Mouse (Mus musculus): ENCODE data around the gene Tmc3. TPM values are rescaled to one million over a fixed set of nuclear protein-coding genes. Genes with fewer than 3 reads are reported as not detected.
A peak's percentile ranks its signal among the peaks of the same experiment; 100 is the strongest.

The Tmc3 gene
- not detected in 2 replicates for polyA plus RNA-seq (2012; ENCODE audit: insufficient read depth, insufficient read length, missing spikeins)

DNA sequence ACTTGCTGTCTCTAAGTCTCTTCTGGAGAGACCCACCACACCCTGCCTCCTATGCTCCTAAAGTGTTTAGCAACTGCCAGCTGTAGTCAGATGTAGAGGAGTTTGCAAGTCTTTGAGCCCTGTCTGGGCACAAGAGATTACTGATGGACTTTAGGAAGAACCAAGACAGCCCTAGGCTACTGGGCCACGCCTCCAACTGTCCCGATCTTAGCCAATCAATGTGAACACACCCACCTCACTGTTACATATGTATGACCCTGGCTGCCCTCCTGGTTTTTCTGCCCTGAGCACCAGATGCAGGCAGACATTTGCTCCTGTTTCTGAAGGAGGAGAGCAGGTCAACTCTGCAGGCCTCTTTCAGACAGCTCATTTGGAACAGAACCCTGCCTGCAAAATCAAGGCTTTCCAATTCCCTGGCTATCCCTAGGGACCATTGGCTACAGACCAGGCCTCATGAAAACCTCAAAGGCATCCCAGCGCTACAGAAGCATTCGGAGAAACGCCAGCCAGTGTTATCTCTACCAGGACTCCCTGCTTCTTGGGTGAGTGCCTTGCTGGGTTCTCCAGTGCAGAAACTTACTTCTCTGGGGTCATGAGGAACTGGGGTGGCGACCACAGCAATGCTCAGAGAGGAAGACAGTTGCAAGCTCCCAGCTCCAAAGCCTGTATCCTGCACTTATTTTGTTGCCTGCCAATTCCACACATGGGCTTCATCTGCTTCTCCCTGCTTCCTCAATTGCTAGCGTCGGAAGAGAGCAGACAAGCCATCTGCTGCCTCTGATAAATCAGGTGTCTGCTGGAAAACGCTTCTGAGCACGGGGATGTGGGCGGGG, at the start of gene Tmc3:
Tmc3 (plus strand) TSS at position 289 of the 833 bp plus-strand sequence.
- Histone ChIP-seq H3K27ac (replicated peaks; ENCODE audit: low read depth, low read length) (no peak within 1 kb of the TSS), H3K4me1 (ENCODE audit: control insufficient read depth, insufficient read depth, insufficient read length, low read length) (peaks cover 3% of the 10 kb centered on the region; the same call in 1 of the 2 replicates), H3K4me3 (ENCODE audit: insufficient read depth, low read depth, low read length) (no peak within 1 kb of the TSS)

DNA sequence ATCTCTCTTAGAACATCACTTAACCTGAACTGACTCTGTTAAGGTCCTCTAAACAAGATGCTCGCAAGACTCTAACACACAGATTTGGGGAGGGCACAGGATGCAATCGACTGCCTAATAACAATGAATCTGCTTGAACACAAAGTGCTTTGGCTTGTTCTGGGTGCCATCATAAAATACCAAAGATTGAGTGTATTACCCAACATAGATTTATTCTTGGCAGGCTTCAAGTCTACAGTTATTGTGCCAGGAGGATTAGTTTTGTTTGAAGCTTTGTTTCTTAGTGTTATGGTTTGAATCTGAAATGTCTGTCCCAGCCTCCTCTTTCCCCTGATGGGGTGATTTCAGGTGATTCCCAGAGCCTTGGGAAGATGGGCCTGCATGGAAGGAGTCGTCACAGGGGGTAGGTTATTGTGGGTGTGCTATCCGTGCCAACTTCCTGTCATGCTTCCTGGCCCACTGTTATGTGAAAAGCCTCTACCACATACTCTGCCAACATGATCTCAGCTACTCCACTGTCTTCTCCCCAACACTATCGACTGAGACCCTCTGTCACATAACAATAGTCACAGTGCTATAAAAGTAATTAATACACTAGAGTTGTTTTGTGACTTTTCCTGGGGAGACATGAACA, 43.1 kb upstream of the Tmc3 start:
- no peak overlapping the region for H3K4me3 ChIP-seq (ENCODE audit: insufficient read depth, low read depth, low read length)
- H3K27ac ChIP-seq (replicated peaks; ENCODE audit: low read depth, low read length), result no peak overlapping the region
- H3K4me1 ChIP-seq (ENCODE audit: control insufficient read depth, insufficient read depth, insufficient read length, low read length), result no peaks in the 10 kb centered on the region

DNA sequence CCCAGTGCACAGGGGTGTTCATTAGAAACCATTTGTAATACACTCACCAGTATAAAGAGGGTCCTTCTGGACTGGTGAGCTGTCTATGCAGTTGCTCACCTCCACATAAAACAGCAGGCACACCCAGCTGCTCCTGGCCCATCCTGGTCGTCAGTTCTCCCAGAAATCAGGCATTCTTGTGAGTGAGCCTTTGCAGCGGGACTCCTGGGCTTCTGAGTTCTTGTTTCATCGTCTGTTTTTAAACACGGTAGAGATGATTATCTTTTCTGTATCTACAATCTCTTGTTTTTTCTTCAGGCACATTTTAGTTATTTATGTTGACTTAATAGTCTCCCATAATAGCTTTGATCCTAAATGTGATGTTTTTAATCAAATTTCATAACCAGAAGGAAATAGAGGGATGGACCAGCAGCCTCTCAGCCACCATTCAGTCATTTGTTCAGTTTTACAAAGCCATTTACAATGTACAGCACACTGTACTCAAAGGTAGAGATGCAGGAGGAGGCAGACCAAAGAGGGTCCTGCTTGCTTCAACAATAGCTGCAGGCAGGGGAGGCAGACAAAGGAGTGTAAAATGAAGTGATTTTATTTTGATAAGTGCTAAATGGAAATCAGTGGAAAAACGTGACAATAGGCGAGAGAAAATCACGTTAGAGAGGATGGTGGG, 35.9 kb upstream of the Tmc3 start:
- no peaks in the 10 kb centered on the region for H3K4me1 ChIP-seq (ENCODE audit: control insufficient read depth, insufficient read depth, insufficient read length, low read length)
- H3K27ac ChIP-seq (replicated peaks; ENCODE audit: low read depth, low read length), result no peak overlapping the region
- H3K4me3 ChIP-seq (ENCODE audit: insufficient read depth, low read depth, low read length), result no peak overlapping the region

DNA sequence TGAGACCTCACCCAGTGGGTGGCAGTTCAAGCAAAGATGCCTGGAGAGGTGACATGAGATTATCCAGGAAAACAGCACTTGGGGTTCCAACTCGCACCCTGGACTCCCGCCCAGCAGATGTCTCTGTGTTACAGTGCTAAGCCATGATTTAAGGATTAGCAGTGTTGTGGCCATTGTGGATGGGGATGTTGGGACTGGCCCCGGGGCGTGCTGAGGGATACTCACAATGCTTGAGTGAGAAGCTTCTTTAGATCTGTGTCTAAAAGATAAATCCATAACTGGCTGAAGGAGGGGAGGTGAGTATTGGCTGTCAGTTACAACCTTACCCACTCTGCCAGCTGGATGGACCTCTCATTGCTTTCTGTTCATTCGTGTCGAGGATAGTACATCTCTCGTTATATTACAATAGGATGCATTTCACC, 35.4 kb upstream of the Tmc3 start:
- H3K4me3 ChIP-seq (ENCODE audit: insufficient read depth, low read depth, low read length), result no peak overlapping the region
- H3K27ac ChIP-seq (replicated peaks; ENCODE audit: low read depth, low read length), result no peak overlapping the region
- no peaks in the 10 kb centered on the region for H3K4me1 ChIP-seq (ENCODE audit: control insufficient read depth, insufficient read depth, insufficient read length, low read length)

DNA sequence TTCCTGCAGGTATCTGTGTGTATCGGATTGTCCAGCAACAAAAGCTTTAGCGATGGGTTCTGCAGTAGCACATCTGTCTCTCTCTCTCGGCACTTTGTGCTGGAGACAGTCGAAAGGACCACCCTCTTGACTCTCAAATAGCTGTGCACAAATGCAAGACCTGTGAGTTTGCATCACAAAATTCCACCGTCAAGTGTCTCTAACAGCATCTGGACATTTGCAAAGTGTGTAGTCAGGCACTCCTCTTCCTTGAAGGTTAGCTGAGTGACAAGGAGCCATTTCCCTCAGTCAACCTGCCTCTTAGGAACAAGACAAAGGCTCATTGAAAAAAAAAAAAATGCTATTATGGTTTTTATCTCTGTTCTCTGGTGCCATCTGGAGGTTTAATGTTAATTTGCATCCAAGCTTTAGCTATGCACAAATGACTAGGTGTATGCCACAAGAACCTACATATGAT, 34.7 kb upstream of the Tmc3 start:
- H3K27ac ChIP-seq (replicated peaks; ENCODE audit: low read depth, low read length), result no peak overlapping the region
- no peak overlapping the region for H3K4me3 ChIP-seq (ENCODE audit: insufficient read depth, low read depth, low read length)

DNA sequence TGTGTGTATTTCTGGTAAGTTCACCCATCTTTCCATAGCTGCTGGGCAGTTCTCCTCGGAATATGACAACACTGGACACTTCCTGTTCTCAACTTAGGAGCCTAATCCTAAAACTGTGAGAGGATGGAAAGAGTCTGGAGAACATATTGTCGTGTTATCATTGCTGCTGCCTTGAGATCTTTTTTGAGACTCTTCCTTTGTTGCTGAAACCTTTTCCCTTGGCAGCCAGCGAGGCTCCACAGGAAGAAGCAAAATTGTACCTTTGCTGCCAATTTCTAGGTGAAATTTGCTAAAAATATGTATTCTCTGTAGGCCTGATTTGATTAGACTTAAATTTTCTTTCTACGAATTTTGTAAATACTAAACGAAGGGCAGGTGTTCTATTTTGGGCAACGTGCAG, 30.2 kb upstream of the Tmc3 start:
- Histone ChIP-seq H3K4me3 (ENCODE audit: insufficient read depth, low read depth, low read length) (no peak overlapping the region), H3K4me1 (ENCODE audit: control insufficient read depth, insufficient read depth, insufficient read length, low read length) (no peaks in the 10 kb centered on the region), H3K27ac (replicated peaks; ENCODE audit: low read depth, low read length) (no peak overlapping the region)

More for the DNA sequence above, 34.7 kb upstream of the Tmc3 start:
- no peaks in the 10 kb centered on the region for H3K4me1 ChIP-seq (ENCODE audit: control insufficient read depth, insufficient read depth, insufficient read length, low read length)

DNA sequence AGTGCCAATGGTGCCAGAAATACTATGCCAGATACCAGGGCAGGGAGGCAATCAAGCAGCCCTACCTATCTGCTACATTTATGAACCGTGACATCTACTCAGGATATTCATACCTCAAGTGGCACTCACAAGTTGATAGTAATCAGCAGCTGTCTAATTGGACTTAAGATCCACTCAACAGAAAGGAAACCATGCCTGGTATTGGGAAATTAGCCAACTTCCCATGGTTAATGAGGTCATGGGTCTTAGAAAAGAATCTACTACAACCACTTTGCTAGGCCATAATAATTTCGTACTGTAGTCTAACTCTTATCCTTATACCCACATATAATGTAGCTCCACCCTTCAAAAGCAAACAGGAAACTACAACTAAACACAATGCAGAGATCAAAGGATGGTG, 28.2 kb upstream of the Tmc3 start:
- Histone ChIP-seq H3K4me1 (ENCODE audit: control insufficient read depth, insufficient read depth, insufficient read length, low read length) (no peaks in the 10 kb centered on the region), H3K27ac (replicated peaks; ENCODE audit: low read depth, low read length) (no peak overlapping the region), H3K4me3 (ENCODE audit: insufficient read depth, low read depth, low read length) (no peak overlapping the region)

DNA sequence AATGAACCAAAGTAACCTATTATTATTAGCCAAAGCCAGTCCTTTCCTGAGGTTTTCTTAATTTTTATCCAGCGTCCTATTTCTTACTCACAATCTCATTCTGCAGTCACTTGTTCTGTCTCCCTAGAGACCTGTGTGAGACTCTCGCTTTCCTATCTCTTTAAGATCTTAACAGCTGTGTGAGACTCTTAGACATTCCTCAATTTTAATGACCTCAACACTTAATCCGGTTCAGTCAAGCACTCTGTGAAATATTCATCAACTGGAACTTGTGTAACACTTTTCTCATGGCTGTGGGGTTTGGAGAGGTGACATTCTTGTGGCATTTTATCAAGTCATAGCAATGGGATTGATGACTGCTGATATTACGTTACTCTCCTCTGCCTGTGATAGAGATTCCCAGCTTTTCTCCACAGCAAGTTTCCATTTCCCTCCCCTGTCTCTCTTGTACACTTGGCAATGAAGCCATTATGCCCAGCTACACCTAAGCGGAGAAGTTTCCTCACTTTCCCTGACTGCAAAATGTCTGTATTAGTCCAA, 25.9 kb upstream of the Tmc3 start:
- no peaks in the 10 kb centered on the region for H3K4me1 ChIP-seq (ENCODE audit: control insufficient read depth, insufficient read depth, insufficient read length, low read length)
- no peak overlapping the region for H3K4me3 ChIP-seq (ENCODE audit: insufficient read depth, low read depth, low read length)
- H3K27ac ChIP-seq (replicated peaks; ENCODE audit: low read depth, low read length), result no peak overlapping the region

DNA sequence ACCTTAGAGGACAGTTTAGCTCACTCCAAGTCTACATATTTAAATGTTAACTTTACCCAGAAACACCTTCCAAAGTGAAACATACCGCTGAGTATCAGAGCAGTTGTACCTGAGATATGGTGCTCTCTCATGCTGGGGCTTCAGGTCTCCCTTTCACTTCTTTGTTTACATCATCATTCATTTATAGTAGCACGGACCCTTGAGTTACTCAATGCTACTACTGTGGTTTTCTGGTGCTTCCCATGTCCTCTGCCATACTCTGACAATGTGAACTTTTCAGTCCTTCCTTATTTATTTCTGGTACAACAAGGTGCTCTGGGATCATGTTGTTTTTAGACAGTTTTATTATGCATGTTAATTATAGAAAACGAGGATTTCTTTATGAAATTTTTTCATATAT, 25.2 kb upstream of the Tmc3 start:
- no peaks in the 10 kb centered on the region for H3K4me1 ChIP-seq (ENCODE audit: control insufficient read depth, insufficient read depth, insufficient read length, low read length)
- H3K4me3 ChIP-seq (ENCODE audit: insufficient read depth, low read depth, low read length), result no peak overlapping the region
- H3K27ac ChIP-seq (replicated peaks; ENCODE audit: low read depth, low read length), result no peak overlapping the region

DNA sequence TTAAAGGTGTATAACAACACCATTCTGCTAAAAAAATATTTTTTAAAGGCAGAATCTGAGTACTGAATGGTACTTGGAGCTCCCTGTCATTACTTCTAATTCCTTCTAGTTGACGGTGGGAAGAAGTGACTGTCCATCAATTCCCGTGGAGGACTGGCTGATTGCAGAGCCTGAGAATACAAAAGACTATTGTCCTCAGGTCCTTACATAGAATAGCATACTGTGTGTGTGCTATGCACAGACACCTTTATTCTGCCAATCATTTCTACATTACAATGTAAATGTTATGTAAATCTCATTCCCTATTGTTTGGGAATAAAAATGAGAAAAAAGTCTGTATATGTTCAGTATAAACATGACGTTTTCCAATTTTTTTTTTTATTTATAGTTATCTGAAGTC, 22.9 kb upstream of the Tmc3 start:
- Histone ChIP-seq H3K4me1 (ENCODE audit: control insufficient read depth, insufficient read depth, insufficient read length, low read length) (peaks cover 6% of the 10 kb centered on the region; the same call in 1 of the 2 replicates), H3K27ac (replicated peaks; ENCODE audit: low read depth, low read length) (no peak overlapping the region), H3K4me3 (ENCODE audit: insufficient read depth, low read depth, low read length) (no peak overlapping the region)

DNA sequence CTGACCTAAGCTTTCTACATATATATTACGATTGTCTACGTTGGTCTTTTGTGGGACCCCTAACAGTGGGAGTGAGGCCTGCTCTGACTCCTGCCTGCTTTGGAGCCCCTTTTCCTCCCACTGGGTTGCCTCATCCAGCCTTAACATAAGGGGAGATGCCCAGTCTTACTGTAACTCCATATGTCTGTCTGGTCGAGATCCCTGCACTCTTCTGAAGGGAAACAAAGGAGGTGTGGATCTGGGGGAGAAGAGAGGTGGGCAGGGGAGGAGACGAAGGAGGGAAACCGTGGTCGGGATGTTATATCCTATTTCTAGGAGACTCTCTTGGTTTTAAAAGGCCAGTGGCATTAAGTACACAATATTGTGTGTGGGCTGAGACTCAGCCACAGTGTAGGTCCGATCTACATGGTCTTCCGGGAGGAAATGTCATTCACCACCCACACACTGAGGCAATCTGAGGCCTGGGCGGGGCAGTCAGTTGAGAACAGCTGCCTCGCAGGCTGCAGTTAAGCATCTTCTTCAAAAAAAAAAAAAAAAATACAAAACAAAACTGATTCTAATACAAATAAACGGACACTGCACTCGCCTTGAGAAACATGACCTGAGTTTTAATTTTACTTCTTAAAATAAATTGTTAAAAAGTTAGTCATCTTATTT, 20.0 kb upstream of the Tmc3 start:
- peaks cover 6% of the 10 kb centered on the region; the same call in 1 of the 2 replicates for H3K4me1 ChIP-seq (ENCODE audit: control insufficient read depth, insufficient read depth, insufficient read length, low read length)
- no peak overlapping the region for H3K4me3 ChIP-seq (ENCODE audit: insufficient read depth, low read depth, low read length)
- peak overlapping the region; percentile 45 for H3K27ac ChIP-seq (replicated peaks; ENCODE audit: low read depth, low read length)

DNA sequence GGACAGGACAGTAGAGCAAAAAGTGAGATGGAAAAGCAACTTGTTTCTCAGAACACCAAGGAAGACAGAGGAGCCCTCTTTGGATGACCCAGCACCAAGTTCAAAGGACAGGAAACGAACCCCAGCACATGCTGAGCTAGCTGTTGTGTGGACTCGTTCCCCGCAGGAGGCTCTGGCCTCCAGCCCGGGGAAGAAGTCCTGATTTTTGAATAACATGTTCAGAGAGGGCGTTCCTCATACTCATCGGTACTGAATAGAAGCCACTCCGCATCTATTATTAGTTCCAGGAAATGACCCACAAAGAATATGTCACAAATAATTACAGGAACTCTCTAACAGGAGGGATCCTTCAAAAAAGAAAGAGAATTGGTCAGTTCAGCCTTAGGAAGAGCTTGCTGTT, 18.8 kb upstream of the Tmc3 start:
- Histone ChIP-seq H3K4me3 (ENCODE audit: insufficient read depth, low read depth, low read length) (no peak overlapping the region), H3K4me1 (ENCODE audit: control insufficient read depth, insufficient read depth, insufficient read length, low read length) (peaks cover 6% of the 10 kb centered on the region; the same call in 1 of the 2 replicates), H3K27ac (replicated peaks; ENCODE audit: low read depth, low read length) (peak overlapping the region; percentile 85)

DNA sequence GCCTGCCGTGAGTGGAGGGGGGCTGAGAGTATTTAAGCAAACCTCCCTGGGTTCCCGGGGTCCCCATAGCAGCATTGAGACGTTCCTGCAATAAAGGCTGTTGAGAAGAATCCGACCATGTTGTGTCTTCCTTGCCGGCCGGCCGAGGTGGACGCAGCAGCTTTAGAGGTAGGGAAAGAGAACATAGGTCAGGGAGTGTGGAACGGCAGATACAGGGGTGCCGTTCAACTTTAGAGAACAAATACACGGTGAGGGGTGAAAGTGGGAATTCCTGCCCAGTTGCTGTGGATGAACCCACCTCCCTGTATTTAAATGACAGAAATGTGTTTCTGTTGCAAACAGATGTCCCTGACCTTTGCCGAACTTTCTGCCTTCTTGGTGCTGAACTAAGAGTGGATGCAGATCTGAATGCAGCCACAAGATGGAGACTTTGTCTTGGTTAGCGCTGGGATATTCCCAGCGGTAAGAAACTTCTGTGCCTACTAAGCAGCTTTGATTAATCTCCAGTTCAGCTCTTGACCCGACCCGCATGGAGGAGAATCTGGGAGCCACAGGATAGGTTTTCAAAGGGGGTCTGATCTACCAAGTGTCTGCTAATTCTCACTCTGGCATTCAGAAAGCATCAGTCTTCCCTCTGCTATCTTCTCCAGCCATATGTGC, 16.8 kb upstream of the Tmc3 start:
- Histone ChIP-seq H3K4me1 (ENCODE audit: control insufficient read depth, insufficient read depth, insufficient read length, low read length) (peaks cover 6% of the 10 kb centered on the region; the same call in 1 of the 2 replicates), H3K4me3 (ENCODE audit: insufficient read depth, low read depth, low read length) (no peak overlapping the region), H3K27ac (replicated peaks; ENCODE audit: low read depth, low read length) (no peak overlapping the region)

DNA sequence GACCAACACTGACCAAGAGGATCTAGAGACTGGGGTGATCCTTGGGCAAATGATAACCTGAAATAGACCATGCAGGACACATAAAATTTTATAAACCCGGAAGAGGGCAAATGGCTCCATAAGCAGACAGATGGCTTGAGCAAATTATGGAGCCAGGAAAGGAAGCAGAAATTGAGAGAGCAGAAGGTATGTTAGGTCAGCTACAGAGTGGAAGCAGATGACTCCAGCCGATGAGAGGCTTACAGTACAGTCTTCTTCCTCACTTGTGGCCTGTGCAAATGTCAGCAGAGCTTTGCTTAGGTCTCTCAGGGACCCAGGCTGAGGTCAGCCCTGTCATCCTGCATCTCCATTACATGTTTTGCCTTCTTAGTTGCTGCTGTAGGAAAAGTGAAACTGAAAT, 15.9 kb upstream of the Tmc3 start:
- no peak overlapping the region for H3K27ac ChIP-seq (replicated peaks; ENCODE audit: low read depth, low read length)
- no peak overlapping the region for H3K4me3 ChIP-seq (ENCODE audit: insufficient read depth, low read depth, low read length)
- H3K4me1 ChIP-seq (ENCODE audit: control insufficient read depth, insufficient read depth, insufficient read length, low read length), result peaks cover 6% of the 10 kb centered on the region; the same call in 1 of the 2 replicates

Data from brown adipose tissue, adult 24 weeks (tissue).